Mouse (Mus musculus) left cerebral cortex, postnatal 25 days (tissue): Measurements from ENCODE around the gene Rnf39. TPM values are rescaled to one million over a fixed set of nuclear protein-coding genes. Genes with fewer than 3 reads are reported as not detected.
"Not testable (repeated sequence)": the region's sequence is repeated elsewhere in the genome, so short reads cannot be mapped to it uniquely, and the experiment has no call there.

Experiments used
- DNase-seq, 2 experiments: peaks; one replicate each; pipeline ENCODE4 v3.0.0; 2022; ENCODE audit warnings: low spot score in 2 of 2, mixed read lengths in 1 of 2
- intact Hi-C: fragments of 180-260 bp; cut with DNase I; formaldehyde crosslinking; loops from one replicate; pipeline ENCODE4 v1.15.1; 2025
- total RNA-seq, 2 experiments: library from RNA; stranded (reverse); gene quantifications; 2 replicates each; pipeline ENCODE4 v1.2.3; 2021

The Rnf39 gene
- total RNA-seq, 2 experiments from 2014 or later: 5.4 to 7.4 TPM

- intact Hi-C loops: no loop called here
Measured at GRCm38 (mm10) chr17:36972791-36973190, 30.1 kb downstream of the Rnf39 start.

GRCm38 (mm10) chr17:36973271-36973787 lies 30.6 kb downstream of the Rnf39 start:
- DNase-seq: no peak
- intact Hi-C loops: no loop called here

More at GRCm38 (mm10) chr17:36972791-36973190, 30.1 kb downstream of the Rnf39 start:
- no peak for DNase-seq

DNA sequence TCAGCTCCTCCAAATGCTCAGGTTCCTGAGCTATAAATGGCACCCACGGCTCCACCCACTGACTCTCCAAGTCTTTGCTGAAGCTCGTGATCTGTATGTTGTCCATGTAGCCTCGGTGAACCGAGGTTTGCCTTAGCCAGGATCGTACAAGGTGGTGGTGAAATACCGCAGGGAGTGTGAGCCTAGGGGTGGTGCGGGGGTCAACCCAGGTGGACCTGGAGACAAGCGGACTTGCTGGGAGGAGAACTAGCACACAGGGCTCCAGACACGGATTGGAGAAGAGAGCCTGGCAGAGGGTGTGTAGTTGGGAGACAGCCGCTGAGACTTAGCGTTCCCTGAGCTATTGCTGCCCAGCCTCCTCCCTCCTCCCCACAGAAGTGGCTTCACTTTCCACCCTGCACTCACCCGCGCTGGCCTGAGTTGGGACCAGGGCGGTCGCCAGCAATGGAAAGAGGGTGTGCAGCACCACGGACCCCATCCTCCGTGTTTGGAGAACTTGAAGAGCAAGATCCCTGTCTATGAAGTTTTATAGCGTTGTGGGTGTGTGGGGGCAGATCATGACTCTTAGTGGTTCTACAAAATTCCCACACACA lies 38.6 kb downstream of the Rnf39 start, which contains the start of gene 2410137M14Rik:
Gene 2410137M14Rik, minus strand, starts transcription at position 17 of the 593 bp plus-strand sequence.
- peak; percentile 47 to 66 for DNase-seq

DNA sequence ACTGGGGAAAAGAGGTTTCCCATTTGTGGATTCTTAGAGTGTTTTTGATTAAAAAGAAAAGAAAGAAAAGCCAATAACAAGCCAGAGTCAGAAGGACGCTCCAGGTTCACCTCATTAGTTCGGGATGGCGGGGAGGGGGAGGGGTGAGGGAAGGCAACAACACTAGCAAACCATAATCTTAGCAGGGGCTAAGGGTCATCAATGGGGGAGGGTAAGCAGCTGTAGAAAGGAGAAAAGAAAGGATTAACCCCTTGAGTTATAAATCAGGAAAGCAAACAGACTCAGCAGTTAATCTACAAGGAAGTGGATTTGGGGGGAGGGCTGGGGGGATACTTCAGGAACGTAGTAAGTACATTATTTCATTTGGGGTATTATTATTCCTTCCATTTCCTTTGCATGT lies 39.1 kb downstream of the Rnf39 start:
- DNase-seq: no peak
- intact Hi-C loops: no loop called here

More for the DNA sequence above, 38.6 kb downstream of the Rnf39 start, which contains the start of gene 2410137M14Rik:
- intact Hi-C loops: no loop called here

- intact Hi-C loops: no loop called here
Measured at GRCm38 (mm10) chr17:36982253-36983155, 39.8 kb downstream of the Rnf39 start.

DNA sequence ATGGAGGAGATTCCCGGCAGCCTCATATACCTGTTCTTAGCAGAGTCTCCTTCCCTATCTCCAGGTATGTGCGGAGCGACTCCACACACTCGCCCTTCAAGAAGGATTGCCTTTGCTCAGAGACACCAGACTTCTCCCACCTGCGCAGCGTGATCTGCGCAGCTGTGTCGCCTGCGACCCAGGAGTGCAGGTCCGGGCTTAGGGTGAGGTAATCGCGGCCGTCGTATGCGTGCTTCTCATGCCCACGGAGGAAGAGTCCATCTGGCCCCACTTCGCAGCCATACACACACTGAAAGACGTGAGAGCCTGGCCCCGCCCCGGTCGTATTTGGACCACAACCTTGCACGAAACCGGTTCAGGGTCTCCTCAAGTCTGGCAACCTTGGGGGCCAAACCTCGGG lies 45.8 kb downstream of the Rnf39 start:
- intact Hi-C loops: no loop called here
- peak in 1 of 2 experiments; percentile 15 for DNase-seq

More at GRCm38 (mm10) chr17:36982253-36983155, 39.8 kb downstream of the Rnf39 start:
- no peak for DNase-seq

- intact Hi-C loops: no loop called here
- no peak for DNase-seq
Measured at GRCm38 (mm10) chr17:36989437-36989836, 46.7 kb downstream of the Rnf39 start, which contains the start of gene H2-M5. H2-M5 (minus strand) TSS chr17:36989537.

DNA sequence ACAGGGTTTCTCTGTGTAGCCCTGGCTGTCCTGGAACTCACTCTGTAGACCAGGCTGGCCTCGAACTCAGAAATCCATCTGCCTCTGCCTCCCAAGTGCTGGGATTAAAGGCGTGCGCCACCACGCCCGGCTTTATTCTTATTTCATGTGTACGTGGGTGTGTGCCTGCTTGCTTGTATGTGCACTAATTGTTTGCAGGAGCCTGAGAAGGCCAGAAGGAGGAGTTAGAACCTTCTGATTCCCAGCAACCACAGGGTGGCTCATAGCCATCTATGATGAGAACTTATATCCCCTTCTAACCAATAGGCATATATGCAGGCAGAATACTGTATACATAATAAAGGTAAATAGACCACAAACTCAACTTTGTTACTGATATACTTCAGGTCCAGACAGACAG lies 47.9 kb downstream of the Rnf39 start:
- intact Hi-C loops: loop anchor here (5.0 kb wide), 1 partner anchor 33 kb away; the partner anchor contains the start of genes Znrd1 and Znrd1as

GRCm38 (mm10) chr17:36992336-36993104 lies 49.8 kb downstream of the Rnf39 start:
- peak in 1 of 2 experiments; percentile 69 for DNase-seq
- intact Hi-C loops: loop anchor here (5.0 kb wide), 1 partner anchor 35 kb away; the partner anchor contains the start of genes Znrd1 and Znrd1as

More for the DNA sequence above, 47.9 kb downstream of the Rnf39 start:
- DNase-seq: not testable (repeated sequence)

- intact Hi-C loops: loop anchor here (5.0 kb wide), 1 partner anchor 37 kb away; the partner anchor contains the start of genes Znrd1 and Znrd1as
- no peak for DNase-seq
Measured at GRCm38 (mm10) chr17:36993770-36994325, 51.1 kb downstream of the Rnf39 start.

DNA sequence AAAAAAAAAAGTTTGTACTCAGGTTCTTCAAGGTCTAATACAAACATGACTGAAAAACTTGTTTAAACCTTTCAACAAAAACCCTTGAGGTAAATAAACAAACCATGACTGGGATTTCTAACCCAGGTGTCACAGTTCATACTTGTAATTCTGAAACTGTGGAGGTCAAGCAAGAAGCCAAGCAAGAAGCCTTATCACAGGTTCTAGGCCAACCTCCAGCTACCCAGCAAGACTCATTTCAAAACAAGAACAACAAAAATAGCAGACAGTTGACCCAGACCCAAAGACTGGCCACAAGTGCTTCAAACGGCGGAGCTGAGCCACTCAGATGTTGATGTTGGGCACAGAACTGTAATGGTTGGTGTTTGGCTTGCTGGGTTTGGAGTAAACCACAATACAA lies 51.8 kb downstream of the Rnf39 start:
- intact Hi-C loops: loop anchor here (5.0 kb wide), 1 partner anchor 37 kb away; the partner anchor contains the start of genes Znrd1 and Znrd1as

DNA sequence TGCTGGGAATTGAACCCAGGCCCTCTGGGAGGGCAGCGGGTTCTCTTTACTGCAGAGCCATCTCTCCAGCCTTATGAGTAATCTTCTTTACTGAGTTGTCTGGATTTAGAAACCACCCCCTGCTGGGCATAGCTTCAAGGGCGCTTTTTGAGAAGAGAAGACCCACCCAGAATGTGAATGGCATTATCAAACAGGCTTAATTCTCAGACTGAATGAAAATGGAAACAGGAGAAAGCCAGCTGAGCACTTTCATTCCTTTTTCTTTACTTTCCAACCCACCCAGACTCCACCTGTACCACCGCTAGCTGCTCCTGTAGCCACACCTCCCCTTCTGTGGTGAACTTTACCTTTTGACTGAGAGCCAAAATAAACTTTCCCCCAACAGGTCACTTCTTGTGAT lies 52.7 kb downstream of the Rnf39 start:
- intact Hi-C loops: loop anchor here (5.0 kb wide), 1 partner anchor 83 kb away; no protein-coding TSS in a partner anchor
- peak in 1 of 2 experiments; percentile 57 for DNase-seq

More for the DNA sequence above, 51.8 kb downstream of the Rnf39 start:
- no peak for DNase-seq

GRCm38 (mm10) chr17:36997033-36997735 lies 54.5 kb downstream of the Rnf39 start:
- DNase-seq: peak; percentile 65 to 82
- intact Hi-C loops: loop anchor here (2.0 to 5.0 kb wide), 2 partner anchors 50 to 85 kb away; no protein-coding TSS in a partner anchor

Other genes with a start within 250 kb of the Rnf39 start
- gene H2-M10.5, start 170.0 kb upstream of the Rnf39 start, total RNA-seq: not detected
- gene H2-M10.6, start 130.7 kb upstream of the Rnf39 start, total RNA-seq: not detected
- gene Trim26, start 105.8 kb upstream of the Rnf39 start, total RNA-seq: 10 to 100 TPM; 21.0 to 23.1 TPM
- not detected for gene Trim15, start 75.7 kb upstream of the Rnf39 start, total RNA-seq
- not detected for gene Trim10, start 73.3 kb upstream of the Rnf39 start, total RNA-seq
- gene Trim40, start 52.8 kb upstream of the Rnf39 start, total RNA-seq: not detected
- not detected for gene Trim31, start 44.8 kb upstream of the Rnf39 start, total RNA-seq
- gene Ppp1r11, start 8.8 kb downstream of the Rnf39 start, total RNA-seq: 100 to 1,000 TPM; 119 to 132 TPM
- gene Znrd1, start 15.6 kb downstream of the Rnf39 start, total RNA-seq: 10 to 100 TPM; 29.8 to 34.5 TPM
- 1 to 10 TPM; 5.0 to 5.2 TPM for gene Znrd1as, start 15.7 kb downstream of the Rnf39 start, total RNA-seq
- gene 2410137M14Rik, start 38.3 kb downstream of the Rnf39 start, total RNA-seq: under 1 TPM in 1 of 2 experiments, not detected in 1; 0.66 TPM
- 1 to 10 TPM; 1.6 to 1.7 TPM for gene H2-M5, start 46.6 kb downstream of the Rnf39 start, total RNA-seq
- gene Zfp57, start 58.2 kb downstream of the Rnf39 start, total RNA-seq: 10 to 100 TPM; 14.5 to 17.6 TPM
- 10 to 100 TPM; 51.6 to 68.2 TPM for gene Mog, start 80.5 kb downstream of the Rnf39 start, total RNA-seq
- gene Gabbr1, start 103.0 kb downstream of the Rnf39 start, total RNA-seq: 100 to 1,000 TPM; 670 to 698 TPM
- gene Olfr90, start 145.6 kb downstream of the Rnf39 start, total RNA-seq: not detected
- gene Olfr91, start 155.4 kb downstream of the Rnf39 start, total RNA-seq: not detected
- not detected for gene Olfr92, start 177.2 kb downstream of the Rnf39 start, total RNA-seq
- not detected for gene Olfr93, start 218.6 kb downstream of the Rnf39 start, total RNA-seq